Mouse (Mus musculus): ENCODE measurements around the gene Serpina3a.

The Serpina3a gene

GRCm38 (mm10) chr12:104142427-104142826, 29.9 kb downstream of the Serpina3a start:
- no peak for DNase-seq (ENCODE audit: low read depth, low spot score)

- no peak for DNase-seq (ENCODE audit: low read depth, low spot score)
Measured at GRCm38 (mm10) chr12:104143286-104143685, 30.8 kb downstream of the Serpina3a start.

DNA sequence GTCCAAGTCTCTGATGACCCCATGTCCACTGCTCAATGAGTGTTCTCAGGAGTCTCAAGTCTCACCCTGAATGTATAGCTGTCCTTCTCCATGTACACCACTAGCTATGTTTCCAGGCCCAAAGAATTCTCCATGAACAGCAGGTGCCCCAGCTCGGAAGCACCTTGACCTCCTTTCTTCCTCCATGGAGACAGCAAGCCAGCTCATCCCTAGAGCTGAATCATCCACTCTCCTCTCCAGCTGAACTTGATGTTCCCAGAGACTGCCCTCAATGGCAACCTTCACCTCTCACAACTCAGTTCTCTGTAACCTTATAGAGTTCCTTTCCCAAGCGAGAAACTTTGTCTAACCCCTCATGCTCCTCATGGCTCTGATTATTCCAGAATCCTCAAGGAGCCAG, 33.0 kb downstream of the Serpina3a start:
- DNase-seq (ENCODE audit: low read depth, low spot score) = no peak

DNA sequence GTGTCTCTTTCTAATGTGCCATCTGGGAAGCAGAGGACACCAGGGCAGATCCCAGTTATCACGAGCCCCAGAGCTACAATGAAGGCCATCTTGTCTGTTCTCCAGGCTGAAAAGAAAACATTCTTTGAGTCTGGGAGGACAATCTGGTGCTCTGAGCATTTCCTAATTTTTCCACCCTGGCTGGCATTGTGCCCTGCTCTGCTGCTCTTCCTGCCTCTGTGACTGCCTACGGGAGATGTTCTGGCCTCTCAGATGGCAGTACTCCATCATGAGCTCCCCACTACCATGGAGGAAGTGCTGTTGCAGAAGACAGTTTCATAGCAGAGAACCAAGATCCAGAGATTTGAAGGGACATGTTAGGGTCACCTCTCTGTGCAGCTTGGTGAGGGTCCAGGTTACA, 39.5 kb downstream of the Serpina3a start:
- no peak for DNase-seq (ENCODE audit: low read depth, low spot score)

DNA sequence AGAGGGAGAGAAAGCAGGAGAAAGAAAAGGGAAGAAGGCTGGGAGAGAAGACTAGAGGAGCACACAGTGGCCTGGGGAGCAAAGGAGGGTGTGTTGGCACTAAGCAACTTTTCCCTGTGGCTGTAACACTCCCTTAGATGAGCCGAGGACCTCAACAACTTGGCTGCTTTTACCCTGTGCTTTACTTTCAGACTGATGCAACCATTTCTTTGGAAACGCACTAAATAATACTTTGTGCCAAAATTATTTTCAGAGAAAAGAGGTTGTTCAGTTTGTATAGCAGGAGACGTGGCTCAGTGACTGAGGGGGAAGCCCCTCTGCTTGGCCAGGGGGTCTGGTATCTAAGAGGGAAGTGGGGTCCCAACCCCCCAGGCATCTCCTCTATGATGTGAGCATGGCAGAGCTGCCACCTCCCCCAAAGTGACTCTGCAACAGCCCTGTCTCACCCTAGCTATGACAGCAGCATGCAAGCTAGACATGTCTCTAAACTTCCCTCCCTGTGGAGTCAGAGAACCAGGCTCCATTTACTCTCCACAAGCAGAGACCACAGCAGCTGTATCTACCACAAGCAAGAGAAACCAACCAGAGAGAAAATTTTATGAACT, 40.6 kb downstream of the Serpina3a start:
- no peak for DNase-seq (ENCODE audit: low read depth, low spot score)

DNA sequence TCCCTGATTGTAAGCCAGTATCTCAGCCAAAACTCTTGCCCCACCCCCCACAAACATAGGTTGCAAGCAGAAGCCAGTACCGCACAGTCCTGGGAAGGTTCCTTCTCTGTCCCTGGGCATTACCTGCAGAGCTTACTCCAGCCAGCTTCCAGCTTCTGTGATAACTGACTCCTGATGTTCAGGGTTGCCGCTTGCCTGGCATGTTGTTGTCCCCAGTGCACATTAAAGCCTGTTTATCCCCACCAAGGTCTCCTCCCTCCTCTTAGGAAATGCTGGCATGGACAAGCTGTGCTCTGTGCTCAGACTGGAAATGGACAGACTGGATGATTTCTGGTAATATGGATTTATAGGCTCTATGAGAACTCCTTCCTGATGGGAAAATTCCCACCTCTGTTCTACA, 41.1 kb downstream of the Serpina3a start, which contains the start of gene Serpina3c:
TSS of gene Serpina3c (minus strand) at position 215 of the 400 bp plus-strand sequence.
- DNase-seq (ENCODE audit: low read depth, low spot score) = no peak

Measured in ZHBTc4 (cell line).